Mouse (Mus musculus): Measurements from ENCODE around the gene Thsd7b.
A peak's percentile ranks its signal among the peaks of the same experiment; 100 is the strongest.
"Not testable (repeated sequence)": the region's sequence is repeated elsewhere in the genome, so short reads cannot be mapped to it uniquely, and the experiment has no call there.

Thsd7b gene

DNA sequence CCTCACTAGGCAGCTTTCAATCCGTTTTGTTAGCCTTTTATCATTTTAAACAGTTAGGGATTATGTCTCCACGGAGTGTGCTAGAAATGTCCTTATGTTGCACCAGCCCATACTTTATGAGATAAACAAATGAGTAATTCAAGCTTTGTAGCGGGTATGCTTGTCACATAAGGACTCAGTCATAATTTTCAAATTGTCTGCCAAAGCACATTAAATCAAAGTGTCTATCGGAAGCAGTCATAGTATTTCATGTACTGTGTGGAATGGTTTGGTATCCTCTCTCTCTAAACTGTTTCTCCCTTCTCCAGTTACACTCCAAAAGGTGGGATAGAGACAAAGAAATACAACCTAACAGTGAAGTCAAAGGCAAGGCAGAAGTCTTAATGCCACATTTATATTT lies 601.3 kb downstream of the Thsd7b start:
- no peak for DNase-seq

DNA sequence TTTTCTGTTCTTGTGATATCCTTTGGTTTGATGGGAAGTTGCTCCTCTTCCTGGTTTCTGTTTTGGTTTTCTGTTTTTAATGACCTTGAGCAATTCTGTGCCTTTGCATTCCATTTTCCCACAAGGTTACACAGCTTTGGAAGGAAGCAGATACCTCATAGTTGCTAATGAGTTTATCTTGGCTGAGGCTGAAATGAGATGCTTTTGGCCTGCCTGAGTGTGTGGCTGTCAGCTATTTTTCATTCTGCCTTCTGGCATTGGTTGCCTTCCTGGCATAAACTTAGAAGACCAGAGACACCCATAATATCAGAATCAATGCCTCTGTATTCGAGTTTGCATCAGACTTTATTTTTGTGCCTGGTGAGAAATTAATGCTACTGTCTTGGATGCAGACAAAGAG lies 614.8 kb downstream of the Thsd7b start:
- DNase-seq: no peak

DNA sequence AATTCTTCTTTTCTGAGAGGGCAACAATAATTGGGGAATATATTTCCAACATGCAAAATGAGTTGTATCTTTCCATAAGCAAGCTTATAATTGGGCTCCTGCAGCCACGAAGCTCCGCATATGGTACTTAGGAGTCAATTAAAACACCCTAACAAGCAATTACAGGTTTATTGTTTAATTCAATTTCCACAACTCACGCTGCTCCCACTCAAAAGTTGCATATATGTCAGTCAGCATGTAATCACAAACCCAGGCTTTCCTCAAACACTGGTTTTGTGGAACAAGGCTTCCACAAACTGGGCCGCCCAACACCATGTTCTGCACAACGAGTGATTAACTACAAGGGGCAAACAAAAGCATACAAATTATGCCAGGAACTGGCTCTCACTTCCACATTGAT lies 625.0 kb downstream of the Thsd7b start:
- DNase-seq: no peak

DNA sequence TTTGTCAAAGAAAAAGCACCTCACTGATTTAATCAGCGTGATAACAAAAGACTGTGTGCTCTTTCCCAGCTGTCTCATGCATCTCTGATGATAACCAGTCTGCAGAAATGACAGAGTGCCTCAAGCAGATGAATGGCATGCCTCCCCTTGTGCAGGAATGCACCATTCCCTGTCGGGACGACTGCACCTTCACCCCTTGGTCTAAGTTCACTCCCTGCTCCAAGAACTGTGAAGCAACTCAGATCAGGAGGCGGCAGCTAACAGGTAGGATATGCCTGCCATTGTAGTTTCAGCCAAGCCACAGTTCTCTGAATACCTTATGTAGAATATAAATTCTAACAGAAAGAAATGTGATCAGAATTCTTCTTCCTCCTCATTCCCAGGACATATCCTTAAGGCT lies 642.4 kb downstream of the Thsd7b start:
- DNase-seq: peak; percentile 23

DNA sequence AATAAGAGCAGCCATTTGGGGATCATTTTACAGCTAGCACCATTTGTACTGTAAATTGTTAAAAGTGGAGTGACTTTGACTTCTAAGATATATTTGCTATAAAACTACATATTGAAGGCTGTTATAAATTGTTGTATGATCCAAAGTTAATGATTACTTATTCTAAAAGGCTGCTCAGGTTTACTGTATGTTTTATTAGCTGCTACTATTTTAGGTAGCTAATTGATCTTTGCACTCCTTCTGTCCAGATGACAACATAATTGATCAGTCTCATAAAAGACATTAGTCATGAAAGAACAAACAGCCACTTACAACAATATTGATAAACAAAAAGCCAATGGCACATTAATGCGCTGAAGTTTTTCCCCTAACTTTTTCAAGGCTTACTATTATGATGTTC lies 644.5 kb downstream of the Thsd7b start:
- no peak for DNase-seq

DNA sequence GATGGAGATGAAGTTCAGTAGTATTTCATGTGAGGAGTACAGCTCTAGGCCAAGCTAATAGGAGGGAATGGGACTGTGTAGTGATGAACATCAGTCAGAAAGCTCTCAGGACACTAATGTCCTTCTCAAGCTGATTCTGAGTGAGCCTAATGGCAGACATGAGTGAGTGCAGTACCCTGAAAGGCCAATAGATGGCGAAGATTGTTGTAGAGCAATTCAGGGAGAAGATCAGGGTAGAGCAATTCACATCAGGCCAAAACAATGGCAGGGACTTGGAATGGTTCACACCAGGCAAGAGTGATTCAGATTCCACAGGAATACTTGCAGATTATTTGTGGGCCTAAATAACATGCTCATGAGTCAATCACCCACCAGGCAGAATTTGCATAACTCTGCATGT lies 646.3 kb downstream of the Thsd7b start:
- DNase-seq: peak; percentile 25

DNA sequence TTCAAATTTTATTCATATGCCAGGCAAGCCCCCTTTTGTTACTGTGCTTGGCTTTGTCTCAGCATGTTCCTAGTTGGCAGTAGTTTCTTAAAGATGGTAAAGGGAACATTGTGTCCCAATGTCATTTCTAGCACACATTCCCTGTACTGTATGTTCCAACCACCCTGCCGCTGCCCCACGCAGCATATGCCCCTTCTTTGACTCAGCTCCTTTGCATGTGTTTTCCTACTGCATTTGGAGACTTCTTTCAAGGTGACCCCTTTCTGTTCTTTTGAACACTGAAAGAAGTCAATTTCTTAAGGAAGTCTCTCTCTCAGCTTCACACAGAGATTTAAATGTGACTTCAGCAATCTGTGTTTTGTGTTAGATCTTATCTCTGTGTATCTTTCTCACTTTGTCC lies 657.9 kb downstream of the Thsd7b start:
- DNase-seq: no peak

DNA sequence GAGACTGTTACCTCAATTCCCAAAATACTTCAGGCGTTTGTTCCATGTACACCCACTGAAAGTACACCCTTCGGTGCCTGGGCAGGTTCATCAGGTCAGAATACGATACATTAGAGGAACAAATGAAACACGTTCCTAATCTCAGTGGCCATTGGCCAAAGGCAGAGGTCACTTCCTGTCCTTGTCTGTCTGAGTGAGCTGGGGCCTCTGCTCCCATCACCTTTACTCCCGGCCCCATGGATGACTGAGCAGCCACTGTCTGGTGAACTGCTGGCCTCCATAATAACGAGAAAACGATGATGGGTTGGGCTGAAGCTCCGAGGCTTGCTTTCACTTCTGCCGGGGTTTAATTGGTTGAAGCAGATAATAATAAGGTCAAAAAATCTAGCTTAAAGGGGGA lies 670.0 kb downstream of the Thsd7b start:
- DNase-seq: peak; percentile 33

DNA sequence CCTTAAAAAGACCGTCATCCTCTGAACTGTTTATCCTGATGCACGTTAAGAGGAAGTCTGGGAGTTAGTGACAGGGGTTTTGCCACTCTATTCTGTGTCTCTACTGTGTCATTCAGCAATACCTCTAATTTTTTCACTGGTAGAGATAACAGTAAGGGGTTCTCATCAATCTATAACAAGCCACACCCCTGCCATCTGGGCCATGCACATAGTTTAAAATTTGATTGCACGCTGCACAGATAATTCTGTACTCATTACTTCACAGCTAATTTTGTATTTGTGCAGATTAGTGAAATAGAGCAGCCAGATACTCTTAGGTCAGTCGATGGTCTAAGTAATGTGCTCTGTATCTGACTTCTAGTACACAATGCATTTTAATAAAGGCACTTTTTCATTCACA lies 673.9 kb downstream of the Thsd7b start:
- DNase-seq: no peak

DNA sequence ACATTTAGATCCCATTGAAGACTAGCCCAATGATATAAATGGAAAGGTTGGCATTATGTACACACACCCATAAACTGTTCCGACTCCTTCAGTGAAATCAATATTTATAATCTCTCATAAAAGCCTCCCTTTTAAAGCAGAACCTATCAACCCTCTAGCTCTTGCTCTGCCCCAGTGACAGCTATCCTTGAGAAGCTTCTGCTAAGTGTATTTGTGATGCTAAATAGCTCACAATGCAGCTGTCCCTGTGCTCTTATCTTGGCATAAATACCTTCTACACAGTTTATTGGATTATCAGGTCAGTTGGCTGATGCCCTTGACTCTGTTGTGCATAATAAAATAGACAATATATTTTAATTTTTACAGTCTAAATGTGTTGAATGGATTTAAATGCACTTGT lies 682.4 kb downstream of the Thsd7b start:
- no peak for DNase-seq

DNA sequence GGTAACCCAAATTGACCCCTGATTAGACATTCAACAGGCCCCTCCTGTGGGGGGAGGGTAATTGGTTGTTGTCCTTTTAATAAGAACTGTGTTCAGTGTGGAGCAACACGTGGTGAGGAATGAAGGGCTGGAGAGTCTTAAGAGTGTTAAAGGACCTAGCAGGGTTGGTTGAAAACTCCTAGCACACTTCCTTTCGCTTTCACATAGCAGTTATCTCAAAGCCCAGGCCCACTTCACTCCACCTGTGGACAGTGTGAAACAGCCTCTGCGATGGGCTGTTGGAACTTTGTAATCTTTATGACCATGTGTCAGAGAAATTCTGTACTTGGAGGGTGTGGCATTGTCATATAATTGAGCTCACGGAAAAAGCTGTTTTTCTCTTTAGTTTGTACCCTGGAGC lies 683.5 kb downstream of the Thsd7b start:
- DNase-seq: no peak

DNA sequence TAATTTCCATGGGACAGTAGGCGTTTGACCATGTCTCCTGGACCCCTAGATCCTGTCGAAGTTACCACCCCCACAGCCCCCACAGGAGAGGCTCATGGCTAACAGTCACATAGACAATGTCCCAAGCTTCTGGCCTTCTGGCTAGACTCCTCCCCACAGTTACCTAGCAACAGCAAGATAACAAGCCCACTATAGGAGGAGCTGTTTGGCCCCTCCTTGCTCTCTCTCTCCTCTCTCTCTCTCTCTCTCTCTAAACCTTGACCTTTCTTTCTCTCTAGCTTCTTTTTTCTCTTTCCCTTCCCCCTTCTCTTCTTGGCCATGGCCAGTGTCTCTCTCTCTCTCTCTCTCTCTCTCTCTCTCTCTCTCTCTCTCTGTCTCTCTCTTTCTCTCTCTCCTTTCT lies 686.2 kb downstream of the Thsd7b start:
- not testable (repeated sequence) for DNase-seq

DNA sequence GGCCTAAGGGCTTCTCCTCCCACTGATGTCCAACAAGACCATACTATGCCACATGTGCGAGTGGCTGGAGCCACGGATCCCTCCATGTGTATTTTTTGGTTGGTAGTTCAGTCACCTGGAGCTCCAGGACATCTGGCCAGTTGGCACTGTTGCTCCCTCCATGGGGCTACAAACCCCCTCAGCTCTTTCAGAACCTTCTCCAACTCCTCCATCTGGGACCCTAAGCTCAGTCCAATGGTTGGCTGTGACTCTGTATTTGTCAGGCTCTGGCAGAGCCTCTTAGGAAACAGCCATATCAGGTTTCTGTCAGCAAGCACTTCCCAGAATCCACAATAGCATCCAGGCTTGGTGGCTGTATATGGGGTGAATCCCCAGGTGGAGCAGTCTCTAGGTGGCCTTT lies 690.1 kb downstream of the Thsd7b start:
- DNase-seq: no peak

DNA sequence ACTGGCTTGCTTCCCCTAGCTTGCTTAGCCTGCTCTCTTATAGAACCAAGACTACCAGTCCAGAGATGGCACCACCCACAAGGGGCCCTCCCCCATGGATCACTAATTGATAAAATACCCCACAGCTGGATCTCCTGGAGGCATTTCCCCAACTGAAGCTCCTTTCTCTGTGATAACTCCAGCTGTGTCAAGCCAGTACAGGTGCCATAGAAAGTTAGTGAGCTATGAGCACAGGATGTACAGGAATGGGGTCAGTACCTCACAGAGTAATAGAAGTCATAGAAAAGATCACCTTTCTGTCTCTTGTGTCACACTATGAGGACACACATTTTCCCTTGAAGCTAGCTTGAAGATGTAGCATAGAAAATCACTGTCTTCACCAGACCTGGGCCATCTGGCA lies 716.1 kb downstream of the Thsd7b start:
- DNase-seq: not testable (repeated sequence)

DNA sequence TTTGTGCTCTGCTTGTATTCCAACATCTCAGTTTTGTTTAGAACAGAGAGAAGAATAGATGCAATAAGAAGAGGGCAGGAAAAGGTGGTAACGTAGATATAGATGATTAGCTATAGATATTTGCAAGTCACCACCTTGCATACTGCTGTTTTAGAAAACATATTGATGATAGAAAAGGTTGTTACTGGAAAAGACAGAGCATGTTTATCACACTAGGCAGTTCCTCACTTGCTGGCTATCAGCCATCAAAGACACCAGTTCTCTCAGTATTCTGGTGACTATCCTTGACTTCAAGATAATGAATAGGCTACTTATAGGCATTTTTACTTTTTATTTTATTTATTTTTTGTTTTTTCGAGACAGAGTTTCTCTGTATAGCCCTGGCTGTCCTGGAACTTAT lies 717.7 kb downstream of the Thsd7b start:
- no peak for DNase-seq

DNA sequence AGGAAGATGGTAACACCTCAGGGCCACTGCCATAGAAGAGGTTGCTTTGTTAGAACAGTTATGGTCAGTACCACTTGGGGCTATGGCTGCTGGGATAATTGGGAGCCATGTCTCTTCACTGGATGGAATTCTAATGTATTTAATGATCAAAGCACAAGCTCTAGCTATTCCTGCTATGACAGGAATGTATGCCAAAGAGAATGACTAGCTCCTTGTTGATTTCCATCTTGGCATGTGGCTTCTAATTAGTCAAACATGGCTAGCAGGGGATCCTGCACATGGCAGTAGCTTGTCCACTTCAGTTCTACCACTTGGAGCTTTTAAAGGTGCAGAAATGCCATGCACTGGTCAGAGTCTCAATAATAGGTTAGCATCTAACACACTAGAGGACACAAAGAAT lies 781.9 kb downstream of the Thsd7b start:
- DNase-seq: no peak

DNA sequence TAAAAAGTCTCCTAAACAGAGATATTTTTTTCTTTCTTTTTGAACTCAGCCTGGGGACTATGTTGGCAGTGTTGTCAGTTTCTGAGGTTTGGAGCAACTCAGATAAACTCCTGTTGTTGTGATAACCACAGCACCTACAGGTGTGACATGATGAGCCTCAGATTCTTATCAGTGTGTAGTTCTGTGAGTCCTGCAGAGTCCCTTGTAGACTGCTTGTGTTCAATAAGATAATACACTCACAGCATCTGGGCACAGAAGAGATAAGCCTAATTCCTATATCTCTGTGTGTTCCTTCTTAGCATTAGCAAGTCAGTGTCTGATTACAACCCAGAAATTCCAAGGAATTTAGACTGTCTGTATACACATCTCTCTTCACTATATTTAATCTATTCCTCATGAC lies 789.0 kb downstream of the Thsd7b start:
- DNase-seq: no peak

DNA sequence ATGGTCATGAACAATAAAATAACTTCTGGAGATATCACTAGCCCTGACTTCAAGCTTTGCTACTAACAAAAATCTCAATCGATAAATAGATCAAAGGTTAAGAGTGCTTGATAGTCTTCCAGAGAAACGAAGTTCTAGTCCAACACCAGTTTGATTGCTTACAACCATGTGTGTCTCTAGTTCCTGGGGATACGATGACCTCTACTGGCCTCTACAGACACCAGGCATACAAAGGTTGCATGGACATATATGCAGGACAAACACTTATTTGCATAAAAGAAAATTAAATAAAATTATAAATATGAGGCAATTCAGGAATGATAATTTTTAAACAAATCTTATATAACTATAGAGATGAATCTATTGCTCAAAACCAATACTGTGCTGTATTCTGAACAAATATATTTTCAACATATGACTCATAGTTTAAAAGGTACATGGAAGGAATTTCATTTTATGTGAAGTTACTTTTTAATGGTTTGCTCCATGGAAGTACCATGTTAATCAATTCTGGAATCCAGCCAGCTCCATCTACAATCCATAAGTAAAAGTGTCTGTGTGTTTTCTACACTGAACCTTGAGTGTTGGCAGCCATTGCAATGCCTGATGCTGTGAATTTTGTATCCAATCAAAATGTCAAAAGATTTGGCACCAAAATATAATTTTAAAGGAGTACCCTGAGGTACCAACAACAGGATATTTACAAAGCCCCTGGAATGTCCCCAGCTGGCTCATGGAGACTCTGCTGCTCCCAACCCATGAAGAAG lies 793.3 kb downstream of the Thsd7b start:
- no peak for DNase-seq

DNA sequence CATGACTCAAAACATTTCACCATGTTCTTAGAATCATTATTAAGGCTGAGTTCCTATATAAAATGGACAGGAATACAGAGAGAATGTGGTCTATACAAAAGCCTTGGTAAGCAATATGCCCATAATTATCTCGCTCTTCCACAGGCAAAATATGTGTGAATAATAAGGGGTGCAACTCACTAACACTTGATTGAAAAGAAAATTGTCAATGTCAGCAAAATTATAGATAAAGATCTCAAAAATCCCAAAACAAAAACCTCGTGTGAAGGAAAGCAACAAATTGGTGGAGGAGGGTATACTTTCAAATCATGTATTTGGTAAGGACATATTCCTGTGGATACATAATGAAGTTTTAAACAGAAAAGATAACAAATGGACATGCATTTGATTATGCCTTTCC lies 810.7 kb downstream of the Thsd7b start:
- DNase-seq: no peak

DNA sequence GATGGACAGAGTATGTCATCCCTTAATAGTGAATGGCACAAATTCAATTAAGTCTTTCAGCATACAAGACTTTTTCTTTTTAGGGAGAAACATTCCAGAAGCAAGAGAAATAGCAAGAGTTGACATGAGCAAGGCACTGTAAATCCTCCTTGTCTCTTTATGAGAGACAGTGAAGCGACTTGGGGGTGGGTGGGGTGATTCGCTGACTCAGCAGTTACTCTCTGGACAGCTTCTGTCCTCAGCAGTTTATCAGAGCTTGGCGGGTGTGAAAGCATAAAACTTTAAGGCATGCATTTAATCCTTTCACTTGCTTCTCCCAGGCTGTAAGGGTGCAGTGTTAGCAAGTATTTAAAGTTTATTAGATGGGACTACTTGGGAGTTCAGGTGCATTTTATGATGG lies 812.1 kb downstream of the Thsd7b start:
- peak; percentile 7 for DNase-seq

DNA sequence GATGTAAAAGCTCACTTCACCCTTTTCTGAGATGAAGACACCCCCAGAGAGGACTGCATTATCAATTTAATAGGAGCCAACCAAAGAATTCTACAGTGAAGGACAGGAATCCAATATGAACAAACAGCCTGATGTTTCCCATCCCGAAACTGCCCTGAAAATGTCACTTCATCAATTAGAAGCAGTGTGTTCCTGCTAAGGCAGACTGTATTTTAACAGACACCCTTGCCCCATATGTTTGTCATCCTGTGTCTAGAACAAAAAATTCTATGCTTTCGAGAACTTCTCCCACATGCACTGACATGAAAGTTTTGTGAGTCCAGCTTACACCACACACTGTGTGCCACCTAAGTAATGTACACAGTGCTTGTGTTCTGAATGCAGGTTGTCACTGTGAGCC lies 812.8 kb downstream of the Thsd7b start:
- DNase-seq: no peak

DNA sequence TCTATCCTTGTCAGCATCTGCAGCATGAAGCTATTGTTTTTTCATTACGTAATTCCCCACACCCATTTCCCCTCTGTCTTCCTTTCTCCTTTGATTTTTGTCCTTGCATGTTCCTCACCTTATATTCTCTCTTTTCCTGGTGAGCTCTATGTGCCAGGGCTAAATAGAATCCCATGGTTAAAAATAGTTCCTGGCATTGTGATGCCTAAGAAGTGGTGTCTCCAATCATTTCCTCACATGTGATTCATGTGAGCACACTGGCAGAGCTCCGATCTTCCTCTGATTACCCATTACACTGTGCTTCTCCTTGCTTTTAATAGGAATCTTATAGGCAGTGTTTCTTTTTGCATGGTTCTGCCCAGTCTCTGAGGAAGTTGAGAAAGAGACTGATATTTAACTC lies 826.1 kb downstream of the Thsd7b start:
- no peak for DNase-seq

DNA sequence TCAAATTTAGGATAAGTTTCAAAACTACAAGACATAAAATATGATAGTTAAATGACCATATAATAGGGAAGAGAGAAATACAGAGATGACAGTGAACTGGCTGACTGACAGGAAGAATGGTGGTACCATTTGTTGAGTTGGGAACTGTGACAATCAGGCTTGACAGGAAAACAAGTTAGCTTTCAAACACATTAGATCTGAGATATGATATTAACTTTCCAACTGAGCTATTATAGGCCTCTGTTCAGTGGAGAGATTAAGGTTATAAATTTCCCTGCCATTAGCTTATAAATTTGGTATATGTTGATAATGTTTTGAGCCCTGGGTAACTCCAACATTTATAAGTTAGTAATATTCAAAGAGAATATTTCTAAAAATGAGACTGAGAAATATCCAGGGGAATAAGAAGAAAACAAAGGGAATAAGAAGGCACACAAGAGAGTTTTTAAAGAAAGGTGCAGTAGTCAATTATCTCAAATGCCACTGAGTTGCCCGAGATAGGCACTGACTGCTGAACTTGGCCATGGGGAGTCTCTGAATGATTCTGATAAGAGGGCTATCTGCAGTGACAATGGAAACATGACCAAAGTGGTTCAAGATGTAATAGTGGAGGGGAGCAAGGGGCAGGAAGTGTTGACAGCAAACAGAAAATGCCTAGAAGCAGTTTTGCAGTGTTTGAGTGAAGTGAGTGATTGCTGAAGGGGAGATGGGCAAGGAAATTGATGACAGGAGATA lies 839.6 kb downstream of the Thsd7b start:
- DNase-seq: no peak

DNA sequence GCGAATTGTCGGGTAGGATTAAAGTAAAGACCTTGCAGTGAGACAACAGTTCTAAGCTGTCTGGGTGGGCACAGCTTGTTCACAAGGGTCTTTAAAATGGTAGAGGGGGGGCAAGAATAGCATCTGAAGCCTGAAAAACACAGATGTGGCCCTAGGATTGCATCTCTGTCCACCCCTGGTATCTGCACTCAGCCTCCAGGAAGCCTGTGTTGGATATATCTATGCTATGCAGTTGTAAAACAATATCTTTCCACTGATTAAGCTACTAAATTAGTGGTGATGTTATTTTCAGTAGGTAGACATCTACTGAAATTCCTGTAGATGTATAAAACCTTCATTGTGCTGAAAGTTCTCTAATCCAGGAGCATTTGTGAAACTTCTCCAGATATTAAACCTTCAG lies 840.4 kb downstream of the Thsd7b start:
- no peak for DNase-seq

DNA sequence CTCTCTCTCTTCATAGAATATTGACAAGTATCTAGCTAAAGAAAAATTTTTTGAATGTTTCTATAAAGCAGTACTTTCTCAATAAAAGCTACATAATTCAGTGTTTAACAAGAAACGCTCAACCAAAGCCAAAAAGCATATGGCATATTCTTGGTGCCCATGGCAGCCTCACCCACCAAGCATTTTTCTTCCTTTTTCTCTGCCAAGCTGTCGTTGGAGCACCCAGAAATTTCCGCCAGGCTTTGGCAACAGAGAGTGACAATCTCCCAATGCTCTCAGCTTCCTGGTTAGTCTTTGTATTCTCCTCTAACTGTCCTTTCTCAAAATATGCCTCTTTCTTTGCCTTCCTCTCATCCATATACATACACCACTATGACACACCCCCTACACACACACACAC lies 857.8 kb downstream of the Thsd7b start:
- no peak for DNase-seq
